Mouse (Mus musculus) cerebellum, adult 11 months (tissue): Measurements from ENCODE around the gene Cdc42se2.

Experiments
- DNase-seq: peaks from one replicate; pipeline ENCODE4 v3.0.0; 2022

Gene Cdc42se2

GRCm38 (mm10) chr11:54787488-54788474 lies at the start of gene Cdc42se2:
Cdc42se2 (minus strand) TSS chr11:54787675.
- DNase-seq = peak; percentile 96

- DNase-seq = no peak
These were observed 48.6 kb upstream of the Cdc42se2 start for GRCm38 (mm10) chr11:54836106-54836505.

GRCm38 (mm10) chr11:54834596-54834995 lies 47.1 kb upstream of the Cdc42se2 start:
- no peak for DNase-seq

- no peak for DNase-seq
These were observed 46.4 kb upstream of the Cdc42se2 start for GRCm38 (mm10) chr11:54833833-54834232.

GRCm38 (mm10) chr11:54826819-54827218 lies 39.3 kb upstream of the Cdc42se2 start:
- DNase-seq = no peak

GRCm38 (mm10) chr11:54825774-54826173 lies 38.3 kb upstream of the Cdc42se2 start:
- no peak for DNase-seq

GRCm38 (mm10) chr11:54823467-54823866 lies 36.0 kb upstream of the Cdc42se2 start:
- DNase-seq = no peak

GRCm38 (mm10) chr11:54819489-54819888 lies 32.0 kb upstream of the Cdc42se2 start:
- no peak for DNase-seq

- DNase-seq = no peak
These were observed 30.0 kb upstream of the Cdc42se2 start for GRCm38 (mm10) chr11:54817449-54817848.

GRCm38 (mm10) chr11:54815659-54816058 lies 28.2 kb upstream of the Cdc42se2 start:
- DNase-seq = no peak

- no peak for DNase-seq
These were observed 25.5 kb upstream of the Cdc42se2 start for GRCm38 (mm10) chr11:54812812-54813516.

- no peak for DNase-seq
These were observed 24.8 kb upstream of the Cdc42se2 start for GRCm38 (mm10) chr11:54812314-54812713.

GRCm38 (mm10) chr11:54811054-54811453 lies 23.6 kb upstream of the Cdc42se2 start:
- no peak for DNase-seq

- DNase-seq = no peak
These were observed 22.1 kb upstream of the Cdc42se2 start for GRCm38 (mm10) chr11:54809582-54809981.

- no peak for DNase-seq
These were observed 20.7 kb upstream of the Cdc42se2 start for GRCm38 (mm10) chr11:54808177-54808576.

- DNase-seq = no peak
These were observed 20.2 kb upstream of the Cdc42se2 start for GRCm38 (mm10) chr11:54807669-54808068.

- DNase-seq = no peak
These were observed 19.4 kb upstream of the Cdc42se2 start for GRCm38 (mm10) chr11:54806891-54807290.

- DNase-seq = no peak
These were observed 17.7 kb upstream of the Cdc42se2 start for GRCm38 (mm10) chr11:54805196-54805595.

- DNase-seq = no peak
These were observed 15.1 kb upstream of the Cdc42se2 start for GRCm38 (mm10) chr11:54802621-54803020.

- no peak for DNase-seq
These were observed 14.5 kb upstream of the Cdc42se2 start for GRCm38 (mm10) chr11:54801791-54802558.

GRCm38 (mm10) chr11:54796551-54796950 lies 9.1 kb upstream of the Cdc42se2 start:
- DNase-seq = no peak

GRCm38 (mm10) chr11:54794678-54795077 lies 7.2 kb upstream of the Cdc42se2 start:
- DNase-seq = no peak

GRCm38 (mm10) chr11:54793173-54793572 lies 5.7 kb upstream of the Cdc42se2 start:
- DNase-seq = no peak
